Mouse (Mus musculus): ENCODE measurements around the gene Xpr1.

Gene Xpr1

DNA sequence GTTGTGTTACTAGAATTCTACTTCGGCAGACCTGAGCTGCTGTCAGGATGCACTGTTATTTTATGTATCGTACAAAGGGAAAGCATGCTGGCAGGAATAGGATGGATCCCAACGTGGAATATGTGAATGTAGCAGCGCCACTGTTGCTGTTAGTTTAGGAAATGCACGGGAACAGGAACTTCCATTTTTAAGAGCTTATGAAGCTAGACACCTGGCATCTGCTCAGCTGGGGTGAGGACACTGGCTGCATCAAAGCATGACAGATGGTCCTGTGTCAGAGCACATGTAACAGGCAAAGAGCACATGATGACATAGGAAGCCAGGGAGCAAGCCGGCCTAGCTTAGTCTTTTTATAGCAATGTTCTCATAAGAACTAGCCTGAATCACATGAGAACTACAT lies 22.4 kb downstream of the Xpr1 start:
- peak; percentile 66 for DNase-seq

DNA sequence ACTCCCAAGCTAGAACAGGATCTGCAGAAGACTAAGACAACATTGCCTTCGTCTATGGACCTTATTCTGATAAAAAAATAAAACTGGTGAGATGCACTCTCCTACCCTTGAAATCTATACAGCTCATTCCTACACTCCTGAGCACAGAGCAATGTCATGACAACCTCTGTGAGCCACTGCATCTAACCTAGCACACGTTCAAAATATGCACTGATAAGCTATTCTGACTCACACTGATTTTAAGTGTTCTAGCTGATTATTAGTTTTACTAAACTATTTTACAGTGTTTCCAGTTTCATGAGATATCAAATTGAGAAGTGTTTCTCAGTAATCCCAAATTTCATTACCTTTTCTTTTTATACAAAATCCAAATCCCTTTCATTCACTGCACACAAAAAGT lies 23.2 kb downstream of the Xpr1 start:
- no peak for DNase-seq

DNA sequence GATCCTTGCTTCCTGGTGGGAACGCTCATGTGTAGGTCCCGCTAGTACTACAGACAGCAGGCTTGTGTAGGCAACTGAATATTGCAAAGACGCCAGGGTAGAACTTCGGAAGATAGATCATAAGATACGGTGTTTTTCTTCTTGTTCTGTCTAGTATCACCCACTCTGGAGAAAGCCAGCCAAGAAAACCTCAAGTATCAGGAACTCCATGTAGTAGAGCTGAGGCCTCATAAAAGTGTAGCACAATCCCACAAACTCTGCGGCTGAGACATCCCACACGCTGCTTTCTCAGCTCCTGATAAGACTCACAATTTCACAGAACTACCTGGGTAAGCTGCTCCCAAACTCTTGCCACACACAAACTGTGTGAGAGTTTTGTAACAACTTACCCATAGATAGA lies 24.4 kb downstream of the Xpr1 start:
- DNase-seq: no peak

DNA sequence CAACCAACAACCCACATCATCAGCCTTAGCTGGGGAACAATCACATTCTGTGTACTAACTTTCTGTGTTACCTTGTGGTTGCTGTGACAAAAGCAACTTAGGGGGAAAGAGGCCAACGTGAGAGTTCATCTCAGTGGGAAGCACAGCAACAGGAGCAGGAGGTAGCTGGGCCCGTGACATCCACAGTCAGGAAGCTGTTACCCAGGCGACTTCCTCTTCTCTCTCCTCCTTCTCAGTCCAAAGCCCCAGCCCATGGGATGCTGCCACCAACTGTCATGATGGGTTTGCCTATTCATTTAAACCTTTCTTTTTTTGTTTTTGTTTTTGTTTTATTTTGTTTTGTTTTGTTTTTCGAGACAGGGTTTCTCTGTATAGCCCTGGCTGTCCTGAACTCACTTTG lies 25.7 kb downstream of the Xpr1 start:
- DNase-seq: no peak

DNA sequence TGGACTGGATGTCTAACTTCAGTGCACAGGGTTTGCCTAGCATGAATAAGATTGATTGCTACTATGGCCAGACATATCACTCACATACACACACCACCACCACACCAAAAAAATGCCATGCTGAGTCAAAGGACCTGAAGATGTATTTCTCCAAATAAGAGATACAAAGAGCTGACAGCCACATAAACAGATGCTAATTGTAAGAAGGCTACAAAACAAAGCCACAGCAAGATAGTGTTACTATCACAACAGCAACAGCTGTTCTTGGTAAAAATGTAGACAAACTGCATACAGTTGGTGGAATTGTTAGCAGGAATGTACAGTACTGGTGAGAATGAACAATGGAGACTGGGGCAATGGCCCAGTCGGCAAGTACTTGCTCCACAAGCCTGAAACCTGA lies 28.8 kb downstream of the Xpr1 start:
- no peak for DNase-seq

DNA sequence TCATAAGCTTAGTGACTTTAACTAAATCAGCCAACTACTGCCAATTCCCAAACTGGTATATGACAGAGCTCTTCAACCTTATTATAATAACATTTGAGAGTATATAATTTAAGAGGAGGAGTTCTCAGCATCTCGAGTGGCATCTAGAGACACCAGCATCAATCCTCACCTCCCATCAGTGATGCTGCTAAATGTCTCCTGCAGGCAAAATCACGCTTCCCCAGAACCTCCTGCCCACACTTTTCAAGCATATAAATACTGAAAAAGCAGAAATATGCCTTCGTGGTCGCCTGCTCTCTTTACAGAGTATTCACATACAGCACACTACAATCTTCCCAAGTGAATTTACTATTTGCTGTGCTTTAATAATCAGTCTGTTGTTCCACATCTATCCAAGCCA lies 30.7 kb downstream of the Xpr1 start:
- DNase-seq: no peak

DNA sequence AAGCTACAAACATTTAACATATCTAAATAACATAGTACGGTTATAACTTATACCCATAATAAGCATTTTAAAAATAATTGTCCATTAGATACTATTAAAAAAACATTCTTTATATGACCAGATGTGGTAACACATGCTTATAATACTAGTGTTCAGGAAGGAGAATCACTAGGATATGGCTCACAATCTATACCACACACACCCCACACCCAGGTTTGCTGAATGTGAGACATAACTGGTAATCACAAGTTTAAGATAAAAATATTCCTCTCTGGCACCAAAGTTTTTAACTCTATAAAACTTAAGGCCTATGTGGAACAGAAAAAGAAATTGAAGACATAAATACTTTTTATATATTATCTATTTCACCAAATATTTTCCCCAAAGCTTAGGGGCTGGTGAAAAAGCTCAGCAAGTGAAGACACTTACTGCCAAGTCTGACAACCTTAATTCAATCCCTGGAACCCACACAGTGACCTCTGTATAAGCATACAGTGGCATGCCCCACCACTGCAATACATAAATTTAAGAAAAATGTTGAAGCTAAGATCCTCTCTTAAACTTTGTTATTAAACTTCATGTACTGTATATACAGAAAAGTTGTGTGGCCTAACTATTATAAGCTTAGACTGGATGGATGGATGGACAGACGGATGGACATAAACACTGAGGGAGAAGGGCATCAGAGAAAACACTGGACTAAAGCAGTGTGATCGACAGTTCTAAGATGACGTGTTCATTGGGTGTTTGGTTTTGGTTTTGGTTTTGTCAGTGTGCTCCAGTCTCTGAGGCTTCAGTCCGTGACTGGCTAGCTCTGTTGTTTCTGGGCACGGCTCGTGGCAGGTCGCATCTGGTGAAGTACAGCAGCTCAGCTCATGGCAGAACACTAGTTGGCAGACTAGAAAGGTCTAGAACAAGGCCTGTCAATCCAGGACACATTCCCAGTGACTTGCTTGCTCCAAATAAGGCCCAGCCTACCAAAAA lies 33.6 kb downstream of the Xpr1 start:
- DNase-seq: no peak

DNA sequence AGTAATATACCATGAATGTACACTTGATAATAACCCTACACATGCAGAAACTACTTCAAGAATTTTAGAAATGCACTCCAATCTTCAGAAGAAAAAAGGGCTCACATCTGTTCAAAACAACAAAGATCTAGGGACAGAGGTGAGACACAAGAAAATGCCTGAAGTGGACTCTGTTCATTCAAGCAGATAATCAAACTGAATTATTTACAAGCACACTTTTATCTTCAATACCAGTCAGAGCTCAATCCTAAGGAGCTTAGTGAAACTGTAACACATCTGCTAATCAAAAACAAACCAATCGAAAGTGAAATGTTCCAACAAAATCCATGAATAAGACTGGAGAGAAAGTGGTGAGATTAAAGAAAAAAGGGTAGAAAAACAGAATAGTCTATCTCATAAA lies 35.3 kb downstream of the Xpr1 start:
- DNase-seq: no peak

DNA sequence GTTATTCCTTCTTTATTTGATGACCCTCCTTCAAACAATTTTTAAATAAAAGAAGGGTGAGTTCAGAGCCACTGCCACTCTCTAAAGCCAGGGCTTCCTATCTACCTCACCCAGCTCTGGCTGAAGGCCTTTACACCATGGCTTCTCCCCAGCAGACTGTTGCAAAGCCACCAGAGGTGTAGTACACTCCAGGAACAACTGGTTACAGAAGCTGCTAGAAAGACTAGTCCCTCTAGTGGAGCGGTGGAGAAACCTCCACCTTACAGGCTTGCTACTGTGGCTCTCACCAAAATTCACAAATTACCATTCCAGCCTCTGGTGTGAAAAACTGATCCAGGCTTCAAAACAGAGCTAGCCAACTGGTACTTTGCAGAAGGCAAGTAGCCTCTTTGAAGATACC lies 37.9 kb downstream of the Xpr1 start:
- DNase-seq: no peak

DNA sequence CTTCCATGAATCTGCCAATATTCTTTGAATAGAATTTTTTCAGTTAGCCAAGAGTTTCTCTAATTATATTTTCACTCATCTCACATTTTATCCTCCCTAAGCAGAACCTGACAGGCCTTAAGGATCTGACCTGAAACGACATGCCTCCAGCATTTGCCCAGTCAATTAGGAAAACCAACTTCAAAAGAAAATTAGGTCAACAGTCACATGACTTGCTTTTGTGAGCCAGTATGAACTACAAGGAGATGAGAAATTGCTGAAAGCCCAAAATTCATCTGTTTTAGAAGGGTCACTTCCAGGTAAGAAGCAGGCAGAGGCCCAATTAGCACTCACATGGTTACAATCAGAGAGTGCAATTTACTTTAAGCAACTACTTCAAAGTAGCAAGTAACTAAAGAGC lies 44.4 kb downstream of the Xpr1 start:
- no peak for DNase-seq

DNA sequence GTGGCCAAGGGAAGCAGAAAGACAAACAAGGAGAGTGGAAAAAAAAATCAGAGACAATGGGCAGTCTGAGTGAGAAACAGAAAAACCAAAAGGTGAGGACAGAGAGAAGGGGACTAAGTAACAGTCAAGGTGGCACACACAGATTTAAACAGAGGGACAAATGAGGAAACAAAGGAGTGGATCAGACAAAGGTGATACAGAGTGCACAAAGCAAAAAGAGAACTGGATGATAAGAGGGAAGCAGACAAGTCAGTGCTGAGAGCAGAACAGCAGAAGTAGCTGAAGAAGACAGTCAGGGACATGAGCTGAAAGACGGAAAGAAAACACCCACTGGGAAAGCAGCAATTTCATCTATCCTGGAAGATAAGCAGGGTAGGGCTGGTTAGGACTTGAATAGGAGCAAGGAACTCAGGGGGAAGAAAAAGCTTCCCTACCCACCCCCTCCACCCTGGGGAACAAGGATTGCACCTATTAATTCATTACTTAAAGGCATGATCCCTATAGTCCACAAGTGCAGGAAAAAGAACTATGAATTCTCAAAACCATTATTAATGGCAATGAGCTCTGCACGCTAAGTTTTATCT lies 47.0 kb downstream of the Xpr1 start:
- DNase-seq: no peak

DNA sequence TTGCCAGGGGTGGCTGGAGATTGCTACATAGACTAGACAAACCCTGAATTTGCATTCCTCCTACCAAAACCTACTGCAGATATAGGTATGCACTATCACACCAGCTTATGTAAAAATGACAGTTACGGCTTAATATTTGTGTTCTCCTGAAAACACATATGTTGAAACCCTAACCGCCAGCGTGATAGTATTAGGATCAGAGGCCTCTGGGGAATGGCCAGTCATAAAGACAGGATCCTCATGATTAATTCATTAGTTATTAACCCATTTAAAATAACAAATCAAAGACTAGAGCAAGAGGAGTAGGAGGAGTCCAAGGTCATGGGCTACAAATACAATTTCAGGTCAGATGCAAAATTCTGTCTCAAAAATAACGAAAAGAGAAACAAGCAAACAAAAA lies 50.8 kb downstream of the Xpr1 start:
- DNase-seq: no peak

DNA sequence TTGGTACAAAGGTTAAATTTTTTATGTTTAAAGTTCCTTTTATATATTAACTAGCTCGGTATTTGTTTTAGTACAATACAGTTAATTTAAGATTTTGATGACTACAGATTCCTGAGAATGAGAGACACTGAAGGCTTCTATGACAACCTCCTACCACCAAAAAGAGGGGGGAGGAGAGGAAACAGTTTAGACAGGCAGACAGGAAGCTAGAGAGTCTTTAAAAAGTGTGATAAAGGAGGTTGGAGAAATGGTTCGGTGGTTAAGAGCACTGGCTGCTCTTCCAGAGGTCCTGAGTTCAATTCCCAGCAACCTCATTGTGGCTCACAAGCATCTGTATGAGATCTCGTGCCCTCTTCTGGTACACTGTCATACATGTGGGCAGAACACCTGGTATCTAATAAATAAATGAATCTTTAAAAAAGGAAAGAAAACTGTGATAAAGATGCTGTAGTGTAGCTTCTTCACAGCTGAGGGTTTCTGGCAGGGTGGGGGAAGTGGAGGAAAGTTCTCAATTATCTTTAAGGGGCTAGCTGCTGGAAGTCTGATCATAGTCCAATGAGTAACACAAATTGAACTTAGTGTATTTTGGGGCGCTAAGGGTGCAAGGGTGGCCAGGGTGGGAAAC lies 55.6 kb downstream of the Xpr1 start:
- DNase-seq: no peak

DNA sequence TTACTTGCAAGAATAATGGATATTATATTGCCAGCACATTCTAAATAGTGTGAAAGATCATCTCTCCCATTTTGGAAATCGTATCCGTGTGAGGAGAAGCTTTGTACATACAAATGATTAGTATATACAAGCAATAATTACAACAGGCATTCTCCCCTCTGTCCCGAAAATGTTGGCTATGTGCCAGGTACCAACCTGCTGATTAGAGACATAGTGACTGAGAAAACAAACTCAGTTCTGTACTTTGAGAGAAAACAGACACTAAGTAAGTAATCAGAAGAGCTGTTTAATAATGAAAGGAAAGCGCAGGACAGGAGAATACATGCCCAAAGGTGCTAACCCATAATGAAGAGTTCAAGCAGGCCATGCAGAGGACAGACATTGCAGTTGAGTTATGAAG lies 64.1 kb downstream of the Xpr1 start:
- no peak for DNase-seq

DNA sequence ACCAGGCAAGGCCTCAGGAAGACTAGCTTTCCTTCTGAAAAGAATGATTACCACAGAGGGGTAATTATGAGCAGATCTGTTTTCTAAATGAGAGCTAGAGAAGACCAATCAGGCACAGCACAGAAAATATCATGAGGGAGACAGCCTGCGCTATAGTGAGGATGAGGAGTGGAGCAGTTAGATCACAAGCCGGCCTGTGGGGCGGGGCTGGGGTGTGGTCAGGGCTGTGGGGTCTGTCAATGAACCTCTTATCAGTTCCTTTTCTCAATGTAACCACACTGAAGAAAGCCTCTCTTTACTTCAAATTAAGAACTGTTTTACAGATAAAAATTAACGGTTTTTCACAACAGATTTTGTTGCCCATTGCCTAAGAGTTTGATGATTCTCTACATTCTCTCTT lies 65.7 kb downstream of the Xpr1 start:
- no peak for DNase-seq

DNA sequence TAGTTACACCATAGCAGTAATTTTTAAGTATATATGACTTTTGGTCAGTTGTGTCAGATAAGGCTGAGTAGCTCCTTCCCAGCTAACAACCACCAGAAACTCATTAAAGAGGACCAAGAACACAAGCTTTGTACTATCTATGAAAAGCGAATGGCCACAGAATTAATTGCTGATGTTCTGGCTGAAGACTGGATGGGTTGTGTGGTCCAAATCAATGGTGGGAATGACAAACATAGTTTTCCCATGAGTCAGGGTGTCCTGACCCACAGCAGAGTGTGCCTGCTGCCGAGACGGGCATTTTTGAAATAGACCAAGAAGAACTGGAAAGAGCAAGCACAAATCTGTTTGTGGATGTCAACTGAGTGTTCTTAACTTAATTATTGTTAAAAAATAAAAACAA lies 68.7 kb downstream of the Xpr1 start:
- no peak for DNase-seq

DNA sequence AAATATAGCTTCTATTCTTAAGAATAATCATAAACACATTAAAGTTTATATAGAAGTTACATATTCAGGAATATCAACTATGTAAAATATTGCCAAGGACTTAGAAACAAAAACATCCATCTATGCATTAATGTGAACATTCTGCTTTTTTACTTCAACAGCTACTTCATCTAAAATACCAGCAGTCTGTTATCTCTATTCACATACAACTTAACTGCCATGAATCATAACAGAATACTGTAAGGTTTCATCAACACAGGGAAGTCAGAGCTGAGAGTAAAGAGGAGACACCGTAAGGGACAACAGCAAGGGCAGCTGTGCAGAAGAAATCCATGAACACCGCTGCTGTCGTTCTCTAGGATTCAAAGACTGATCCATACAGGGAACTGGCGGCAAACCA lies 69.9 kb downstream of the Xpr1 start:
- no peak for DNase-seq

DNA sequence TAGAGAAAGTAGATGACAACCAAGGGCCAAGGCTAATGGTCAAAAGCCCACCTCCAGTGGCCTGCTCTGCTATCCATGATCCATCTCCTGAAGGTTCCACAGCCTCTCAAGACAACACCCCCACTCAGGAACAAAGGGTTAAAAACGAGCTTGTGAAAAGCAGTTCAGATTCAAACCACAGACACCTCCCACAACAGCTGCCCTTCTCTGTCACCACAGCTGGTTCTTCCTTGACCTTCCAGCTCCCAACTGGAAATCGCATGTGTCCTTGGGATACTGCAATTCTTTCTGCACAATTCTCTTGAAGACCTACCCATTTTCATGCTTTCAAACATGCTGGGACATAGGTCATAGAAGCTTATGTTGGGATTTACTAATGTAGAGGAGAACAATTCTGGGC lies 73.2 kb downstream of the Xpr1 start:
- DNase-seq: no peak

DNA sequence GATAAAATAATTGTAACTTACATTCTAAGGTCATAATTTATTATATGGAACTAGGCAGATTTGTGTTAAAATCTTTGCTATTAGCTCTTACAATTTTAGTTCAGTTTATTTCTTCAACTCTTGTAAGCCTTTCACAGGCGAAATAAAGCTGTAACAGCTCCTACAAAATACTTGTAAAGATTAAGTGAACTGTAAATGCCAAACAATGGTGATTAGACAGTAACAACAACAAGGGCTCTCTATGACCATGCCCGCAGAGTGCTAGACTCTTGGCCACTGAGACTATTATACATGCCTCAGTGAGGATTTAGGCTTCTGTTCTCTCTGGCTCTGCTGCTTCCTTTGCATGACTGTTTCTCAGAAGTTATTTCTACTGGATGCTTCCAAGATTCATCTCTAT lies 77.6 kb downstream of the Xpr1 start:
- DNase-seq: no peak

DNA sequence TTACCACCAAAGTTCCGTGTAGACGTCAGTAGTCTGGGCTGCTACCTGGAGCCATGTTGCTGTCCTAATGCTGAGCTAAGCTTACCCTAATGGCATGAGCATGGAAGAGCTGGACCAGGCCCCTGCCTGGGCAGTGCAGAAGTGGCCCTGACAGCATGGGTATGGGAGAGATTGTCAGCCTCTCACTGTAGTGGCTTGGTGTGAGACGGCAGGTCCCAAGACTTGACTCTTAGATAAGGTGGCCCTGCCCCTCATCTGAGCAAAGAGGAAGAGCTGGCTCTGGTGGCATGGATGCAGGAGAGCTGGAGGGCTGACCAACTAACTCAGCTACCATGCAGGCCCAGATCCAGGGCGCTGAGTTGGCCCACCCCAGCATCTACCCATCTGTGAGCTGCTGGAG lies 79.9 kb downstream of the Xpr1 start:
- no peak for DNase-seq

DNA sequence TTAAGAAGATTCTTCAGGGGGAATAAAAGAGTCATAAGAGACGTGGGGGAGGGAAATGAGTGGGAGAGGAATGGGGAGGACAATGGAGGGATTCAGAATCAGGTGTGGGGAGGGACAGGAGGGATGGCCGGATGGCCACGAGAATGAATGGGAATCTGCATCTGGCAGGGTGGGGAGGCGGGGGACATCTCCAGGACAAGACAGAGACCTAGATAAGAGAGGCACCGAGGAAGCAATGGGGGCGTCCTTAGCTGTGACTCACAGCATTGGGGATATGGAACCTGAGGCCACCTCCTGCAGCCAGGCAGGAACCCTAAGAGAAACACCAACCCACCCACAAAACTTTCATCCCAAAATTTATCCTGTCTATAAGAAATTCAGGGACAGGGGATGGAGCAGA lies 81.3 kb downstream of the Xpr1 start:
- no peak for DNase-seq

DNA sequence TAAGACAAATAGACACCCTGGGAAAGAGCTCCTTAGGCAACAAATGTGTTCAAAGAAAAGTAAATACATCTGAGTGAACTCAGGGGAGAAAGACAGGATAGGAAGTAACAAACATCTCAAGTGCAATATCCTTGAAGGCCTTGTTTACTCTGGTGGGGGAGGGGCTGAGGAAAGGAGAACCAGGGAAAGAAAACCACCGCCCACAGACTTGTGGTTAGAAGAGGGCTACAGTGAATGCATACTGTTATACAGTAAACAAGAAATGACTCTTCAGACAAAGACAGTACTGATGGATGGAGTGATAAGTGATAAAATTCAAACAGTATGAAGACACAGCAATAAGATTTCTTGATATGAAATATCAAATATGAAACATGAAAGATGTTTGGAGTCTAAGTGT lies 95.0 kb downstream of the Xpr1 start:
- peak; percentile 31 for DNase-seq

DNA sequence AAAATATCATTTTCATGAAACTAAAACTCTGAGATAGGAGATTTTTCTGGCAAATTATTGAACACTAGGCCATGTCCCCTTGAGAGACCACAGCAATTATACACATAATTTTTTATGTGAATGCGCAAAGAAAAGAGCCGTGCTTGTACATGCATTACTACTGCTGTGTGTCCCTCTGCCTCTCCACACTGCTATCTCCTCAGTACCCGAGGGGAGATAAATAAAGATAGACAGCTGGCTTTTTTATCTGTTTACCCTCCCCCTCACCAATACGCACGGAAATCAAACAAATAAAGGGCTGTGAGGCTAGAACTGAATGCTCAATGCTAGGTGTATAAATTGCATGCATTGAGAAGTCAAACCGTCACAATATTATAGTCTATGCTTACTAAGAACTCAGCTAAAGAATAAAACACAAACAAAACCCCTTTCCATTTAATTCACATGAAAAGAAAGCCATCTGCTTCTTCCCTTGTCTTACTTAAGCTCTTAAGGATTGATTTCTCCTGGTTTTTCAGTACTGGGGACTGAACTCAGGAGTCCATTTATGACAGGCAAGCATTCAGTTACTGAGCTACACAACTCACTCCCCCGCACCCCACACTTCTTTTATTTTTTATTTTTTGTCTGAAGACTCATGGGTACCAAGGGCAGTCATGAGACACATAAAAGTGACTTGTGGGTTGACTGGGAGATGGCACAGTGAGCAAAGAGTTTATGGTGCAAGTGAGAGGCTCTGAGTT lies 97.0 kb downstream of the Xpr1 start:
- DNase-seq: no peak

DNA sequence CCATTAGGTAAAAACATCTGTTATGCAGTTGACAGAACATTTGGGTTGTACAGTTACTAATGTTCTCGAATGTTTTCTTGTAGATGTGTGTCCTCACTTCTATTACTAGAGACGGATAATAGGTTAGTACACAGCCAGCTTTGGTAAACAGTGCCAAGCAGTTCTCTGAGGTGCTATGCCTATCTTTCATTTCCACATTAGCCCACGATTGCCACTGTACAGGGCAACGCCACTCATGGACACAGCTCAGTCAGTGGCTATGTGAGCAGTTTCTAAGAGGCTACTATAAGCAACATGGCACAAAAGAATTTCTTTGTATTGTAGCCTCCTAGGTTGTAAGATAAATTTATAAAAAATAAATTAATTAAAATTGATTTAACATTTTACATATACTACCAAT lies 97.7 kb downstream of the Xpr1 start:
- DNase-seq: no peak
